Mouse (Mus musculus) retina, postnatal 1 day (tissue): ENCODE data around the gene Dctn1.

Experiments used
- DNase-seq: peaks from one replicate; pipeline ENCODE4 v3.0.0-alpha.2; 2012

The Dctn1 gene

DNA sequence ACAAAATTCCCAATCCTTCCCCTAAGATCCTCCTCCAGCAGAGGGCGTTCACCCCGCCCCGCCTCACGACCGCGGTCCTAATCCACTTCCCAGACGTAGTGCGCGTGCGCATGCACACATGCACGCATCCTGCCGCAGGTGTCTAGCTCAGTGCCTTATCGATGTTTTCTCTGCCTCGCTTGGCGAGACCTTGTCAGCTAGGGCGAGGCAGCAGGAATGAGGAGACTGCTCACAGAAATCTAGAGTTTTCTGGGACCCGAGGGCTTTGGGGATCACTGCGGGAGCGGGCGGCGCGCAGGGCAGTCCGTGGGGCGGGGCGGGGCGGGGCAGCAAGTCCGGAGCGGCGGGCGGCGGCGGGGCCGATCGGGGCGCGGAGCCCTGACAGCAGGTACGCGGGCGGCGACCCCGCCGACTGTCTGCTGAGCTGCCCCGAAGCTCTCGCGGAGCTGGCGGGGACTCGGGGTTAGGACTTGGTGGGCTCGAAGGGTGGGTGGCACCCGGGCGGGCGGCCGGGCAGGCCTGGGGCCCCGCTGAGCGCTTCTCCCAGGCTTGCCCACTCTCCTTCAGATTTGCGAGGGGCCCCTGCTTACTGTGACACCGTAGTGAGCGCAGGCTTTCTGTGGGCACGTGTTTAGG is at the start of gene Dctn1:
TSS of gene Dctn1 (plus strand) at position 314 of the 636 bp plus-strand sequence.
- peak; percentile 96 for DNase-seq

GRCm38 (mm10) chr6:83116373-83117164 is 49.2 kb upstream of the Dctn1 start:
- no peak for DNase-seq

DNA sequence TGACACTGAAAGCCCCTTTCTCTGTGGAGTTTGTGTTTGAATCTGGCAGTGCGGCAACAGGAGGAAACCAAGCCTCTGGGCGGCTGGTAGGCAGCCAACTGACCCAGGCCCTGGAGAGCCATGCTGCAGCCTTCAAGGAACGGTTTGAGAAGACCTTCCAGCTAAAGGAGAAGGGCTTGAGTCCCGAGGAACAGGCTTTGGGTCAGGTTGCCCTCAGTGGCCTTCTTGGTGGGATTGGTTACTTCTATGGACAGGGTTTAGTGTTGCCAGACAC is 48.6 kb upstream of the Dctn1 start:
- DNase-seq, result no peak

GRCm38 (mm10) chr6:83117616-83118015 is 48.1 kb upstream of the Dctn1 start:
- DNase-seq, result no peak

GRCm38 (mm10) chr6:83118369-83118768 is 47.4 kb upstream of the Dctn1 start:
- DNase-seq, result no peak

DNA sequence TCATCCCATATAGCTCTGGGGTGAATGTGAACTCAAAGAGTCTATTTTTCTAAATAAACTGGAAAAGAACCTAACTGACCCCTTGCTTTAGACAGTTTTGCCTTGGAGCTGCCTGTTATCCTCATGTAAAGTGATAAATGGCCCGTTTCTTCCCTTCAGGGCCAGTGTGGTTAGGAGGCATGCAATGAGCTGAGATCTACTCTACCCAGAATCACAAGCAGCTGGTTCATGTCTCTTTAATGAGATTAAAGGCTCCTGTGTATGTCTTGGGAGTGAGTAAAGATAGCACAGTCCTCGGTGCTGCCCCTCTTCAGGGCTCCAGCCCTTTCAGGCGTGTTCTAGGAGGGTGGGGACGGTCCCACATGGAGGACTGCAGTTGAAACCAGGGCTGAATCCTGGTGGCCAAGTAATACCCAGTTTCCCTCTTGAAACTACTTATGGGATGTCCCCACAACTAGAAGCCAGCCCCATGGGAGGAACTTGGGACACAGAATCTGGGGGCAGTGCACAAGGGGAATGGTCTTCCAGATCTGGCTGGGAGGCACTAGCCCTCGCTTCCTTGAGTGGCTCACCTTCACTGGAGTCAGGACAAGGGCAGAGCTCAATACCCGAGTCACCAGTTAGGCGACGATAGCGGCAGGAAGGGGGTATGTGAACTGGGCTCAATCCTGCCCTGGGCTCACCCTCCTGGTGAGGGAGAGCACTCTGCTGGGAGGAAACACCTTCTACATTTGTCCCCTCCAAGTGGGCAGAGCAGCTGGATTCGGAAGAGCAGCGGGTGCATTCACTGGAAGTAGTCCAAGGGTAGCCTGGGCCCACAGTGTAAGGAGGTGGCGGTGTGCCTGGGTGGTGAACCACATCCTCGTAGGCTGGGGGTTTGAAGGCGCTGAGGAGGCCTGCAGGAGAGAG is 46.6 kb upstream of the Dctn1 start:
- no peak for DNase-seq

GRCm38 (mm10) chr6:83119734-83120051 is 46.0 kb upstream of the Dctn1 start:
- DNase-seq, result no peak

DNA sequence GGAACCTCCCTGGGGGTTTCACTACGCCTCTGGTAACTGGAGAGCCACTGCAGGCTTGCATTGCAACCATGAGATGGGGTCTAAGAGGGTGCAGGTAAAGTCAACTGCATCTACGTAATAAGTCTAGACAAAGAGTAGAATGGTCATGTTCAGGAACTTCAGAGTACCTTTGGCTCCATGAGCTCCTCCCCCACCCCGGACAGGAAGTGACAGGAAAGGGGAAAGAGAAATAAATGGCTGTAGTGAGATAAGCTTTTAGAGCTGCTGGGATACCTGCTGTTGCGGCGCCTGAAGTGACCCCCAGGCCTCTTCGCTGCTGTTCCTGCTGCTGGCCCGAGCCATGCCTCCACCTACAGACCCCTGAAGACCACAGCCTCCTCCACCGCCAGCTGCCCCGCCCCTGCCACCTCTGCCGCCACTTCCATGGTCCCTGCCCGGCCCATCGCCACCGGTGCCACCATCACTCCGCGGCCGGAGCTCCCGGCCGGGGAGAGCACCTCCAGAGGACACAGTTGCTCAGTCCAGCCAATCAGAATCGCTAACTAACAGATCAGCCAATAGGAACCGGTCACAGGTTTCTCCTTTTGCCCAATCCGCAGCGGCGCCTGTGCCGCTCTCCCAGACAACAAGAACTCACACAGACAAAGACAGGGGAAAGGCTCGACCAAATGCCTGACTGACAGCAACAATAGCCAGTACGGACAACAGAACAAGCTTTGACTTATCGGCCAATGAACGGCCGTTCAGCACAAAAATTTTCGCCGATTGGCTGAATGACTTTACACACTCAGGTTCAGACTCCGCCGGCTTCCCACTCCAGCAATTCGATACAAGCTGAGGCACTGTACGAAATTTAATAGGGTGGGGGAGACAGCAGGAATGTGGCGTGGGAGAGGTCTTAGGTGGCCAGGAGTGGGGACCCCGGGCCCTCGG is 44.5 kb upstream of the Dctn1 start, which contains the start of gene Wbp1:
TSS of gene Wbp1 (minus strand) at position 630 of the 933 bp plus-strand sequence.
- peak; percentile 100 for DNase-seq

- no peak for DNase-seq
These were observed 43.6 kb upstream of the Dctn1 start for GRCm38 (mm10) chr6:83121863-83122710.

- no peak for DNase-seq
These were observed 42.8 kb upstream of the Dctn1 start for GRCm38 (mm10) chr6:83122961-83123360.

DNA sequence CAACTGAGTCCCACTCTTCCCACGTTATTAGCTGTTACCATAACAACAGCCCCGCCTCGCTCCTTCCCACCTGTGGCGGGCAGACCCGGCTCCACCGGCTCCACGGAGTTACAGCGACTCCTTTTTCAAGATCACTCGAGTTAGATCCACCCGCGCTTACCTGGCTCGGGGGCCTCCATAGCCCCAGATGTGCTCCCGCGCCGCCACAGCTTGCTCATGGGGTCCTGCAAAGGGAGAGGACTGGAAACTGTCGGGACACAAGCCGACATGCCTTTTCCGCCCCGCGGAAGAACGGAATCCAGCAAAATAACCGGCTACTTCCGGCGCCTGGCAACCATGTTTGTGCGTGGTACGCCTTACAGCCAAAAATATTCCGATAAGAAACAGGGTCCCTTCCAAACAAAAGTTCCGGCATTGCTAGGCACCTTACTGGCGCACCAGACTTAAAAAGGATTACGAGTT is 40.8 kb upstream of the Dctn1 start:
- peak; percentile 98 for DNase-seq

- DNase-seq, result no peak
These were observed 40.4 kb upstream of the Dctn1 start, which contains the start of gene Ino80b for GRCm38 (mm10) chr6:83125331-83125730. Gene Ino80b (minus strand): TSS chr6:83125431.

DNA sequence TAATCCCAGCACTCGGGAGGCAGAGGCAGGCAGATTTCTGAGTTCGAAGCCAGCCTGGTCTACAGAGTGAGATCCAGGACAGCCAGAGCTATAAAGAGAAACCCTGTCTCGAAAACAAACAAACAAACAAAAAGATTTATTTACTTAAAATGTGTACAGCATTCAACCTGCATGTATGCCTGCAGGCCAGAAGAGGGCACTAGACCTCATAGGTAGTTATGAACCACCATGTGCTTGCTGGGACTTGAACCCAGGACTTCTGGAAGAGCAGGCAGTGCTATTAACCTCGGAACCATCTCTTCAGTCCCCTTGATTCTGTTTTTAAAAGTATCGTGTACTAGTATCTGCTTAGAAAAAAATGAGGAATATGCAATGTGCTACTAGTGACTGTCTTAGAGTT is 38.3 kb upstream of the Dctn1 start:
- no peak for DNase-seq

DNA sequence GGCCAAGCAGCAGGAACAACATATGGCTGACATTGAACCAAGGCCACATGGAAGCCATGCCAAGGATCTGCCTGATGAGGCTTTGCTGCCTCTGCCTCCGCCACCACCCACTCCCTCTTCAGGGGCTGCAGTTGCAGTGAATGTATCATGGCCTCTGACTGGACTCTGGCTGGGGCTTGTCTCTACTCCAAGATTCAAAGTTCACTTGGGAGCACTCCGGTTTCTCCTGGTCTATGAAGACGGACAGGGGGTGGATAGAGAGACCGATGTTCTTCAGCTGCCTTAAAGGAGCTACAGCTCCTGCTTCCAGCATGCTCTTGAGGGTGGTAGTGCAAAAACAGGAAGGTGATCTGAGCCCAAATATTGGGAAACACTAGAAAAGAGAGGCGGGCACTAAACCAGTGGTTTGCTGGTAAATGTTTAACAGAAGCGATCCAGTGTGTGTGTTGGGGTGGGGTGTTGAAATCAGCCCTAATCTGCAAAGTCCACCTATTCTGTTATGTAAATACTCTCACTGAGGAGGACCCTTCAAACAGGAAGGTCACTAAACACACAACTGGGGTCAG is 34.2 kb upstream of the Dctn1 start:
- DNase-seq, result no peak

GRCm38 (mm10) chr6:83132176-83132919 is 33.4 kb upstream of the Dctn1 start:
- no peak for DNase-seq

DNA sequence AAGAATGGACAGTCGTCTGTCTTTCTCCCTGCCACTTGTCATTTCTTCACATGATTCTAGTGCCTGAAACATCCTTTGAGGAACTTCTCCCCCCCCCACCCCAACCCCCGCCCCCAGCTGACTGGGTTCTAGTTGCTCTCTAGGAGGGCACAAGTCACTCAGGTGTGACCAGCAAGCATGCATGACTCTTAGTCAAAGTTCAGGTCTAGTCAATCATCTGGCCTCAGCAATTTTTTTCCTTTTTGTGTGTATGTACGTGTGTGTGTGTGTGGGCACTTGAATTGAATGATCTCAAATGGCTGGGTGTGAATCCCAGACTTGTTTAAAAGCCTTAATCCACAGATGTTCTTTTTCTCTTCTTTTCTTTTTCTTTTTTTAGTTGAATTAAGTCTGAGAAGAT is 31.5 kb upstream of the Dctn1 start:
- no peak for DNase-seq

DNA sequence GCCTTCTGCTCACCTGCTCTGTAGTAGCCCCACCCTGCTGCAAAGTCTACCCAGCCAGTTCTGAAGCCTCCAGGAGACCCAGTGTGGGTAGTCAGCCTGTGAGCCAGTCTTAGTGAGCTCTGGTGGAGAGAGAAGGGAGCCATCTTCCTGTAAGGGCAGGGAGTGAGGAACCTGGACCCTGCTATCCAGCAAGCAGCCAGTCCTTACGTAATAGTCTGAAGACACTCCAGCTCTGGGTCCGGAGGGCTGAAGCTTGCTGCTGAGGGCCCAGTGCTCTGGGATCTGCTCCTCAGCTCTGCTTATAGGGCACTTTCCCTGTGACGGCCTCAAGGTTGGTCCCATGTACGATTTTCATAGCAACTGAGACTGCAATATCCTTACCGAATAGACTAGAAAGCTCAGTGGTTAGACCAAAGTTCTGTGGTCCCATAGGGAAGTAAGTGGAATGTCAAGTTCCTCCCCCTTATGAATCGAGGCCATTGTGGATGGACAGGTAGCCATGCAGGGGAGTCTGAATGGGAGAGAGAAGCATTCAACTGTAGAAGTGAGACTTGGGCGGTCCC is 30.7 kb upstream of the Dctn1 start, which contains the start of gene Rtkn:
TSS of gene Rtkn (plus strand) at position 513 of the 563 bp plus-strand sequence.
- DNase-seq, result no peak

- no peak for DNase-seq
These were observed 30.1 kb upstream of the Dctn1 start for GRCm38 (mm10) chr6:83135571-83136161.

- no peak for DNase-seq
These were observed 29.3 kb upstream of the Dctn1 start for GRCm38 (mm10) chr6:83136291-83136880.
